Mouse (Mus musculus): ENCODE measurements around the gene Entpd5.

Entpd5 gene

DNA sequence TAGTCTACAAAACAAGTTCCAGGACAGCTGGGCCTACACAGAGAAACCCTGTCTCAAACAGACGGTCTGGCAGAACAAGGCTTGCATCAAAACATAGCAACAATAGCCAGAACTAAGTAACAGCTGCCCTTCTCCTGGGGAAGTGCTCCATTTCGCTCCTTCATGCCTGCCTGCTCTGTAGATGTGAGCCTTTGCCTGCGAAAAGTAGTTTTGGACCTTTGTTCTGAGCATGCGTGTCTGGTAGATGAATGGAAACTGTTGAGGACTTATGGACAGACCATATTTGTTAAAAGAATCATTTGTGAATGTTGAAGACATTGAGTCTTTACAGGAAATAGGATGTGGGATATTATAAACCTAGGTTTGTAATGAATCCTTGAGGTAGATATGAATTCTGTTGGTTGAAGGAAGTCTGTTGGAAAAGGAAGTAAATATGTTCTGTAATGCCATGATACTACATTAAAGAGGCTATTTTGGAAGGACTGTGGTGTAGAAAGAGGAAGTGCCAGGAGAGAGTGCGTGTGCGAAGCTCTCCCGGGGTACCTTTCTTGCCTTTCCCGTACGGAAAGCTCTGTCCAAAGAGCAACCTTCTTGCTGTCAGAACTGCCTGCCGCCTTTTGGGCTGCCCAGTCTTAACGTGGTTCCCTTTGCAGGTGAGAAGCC, 71.7 kb downstream of the Entpd5 start:
- DNase-seq (ENCODE audit: low spot score in 2 of 2): no peak

- DNase-seq (ENCODE audit: low spot score in 2 of 2): no peak
Observed at GRCm38 (mm10) chr12:84327111-84327512, 81.7 kb downstream of the Entpd5 start.
